Mouse (Mus musculus) heart, embryonic 16.5 days (tissue): ENCODE measurements at regions not wholly inside any gene's neighbourhood (a gene's known extent, or its start where the extent isn't known, plus 50 kb on each side); places are given as distances from the start of the nearest gene placed in this dataset.
A peak's percentile ranks its signal among the peaks of the same experiment; 100 is the strongest.
"Not testable (repeated sequence)": the region's sequence is repeated elsewhere in the genome, so short reads cannot be mapped to it uniquely, and the experiment has no call there.

Experiments
- ATAC-seq: fragments of 200-750 bp; cut with Nextera tagmentation; replicated peaks from 2 replicates; pipeline ENCODE4 v1.8.0; 2017; ENCODE audit warnings: moderate number of reproducible peaks; ENCODE audit not compliant: insufficient read depth, low FRiP score; ENCODE audit errors: extremely low read depth
- H3K27ac ChIP-seq: fragments of 300-500 bp; sonication (generic); 2 replicates; pipeline ENCODE4 v1.5.1; 2014; ENCODE audit warnings: mild to moderate bottlenecking, low read length, control low read depth, moderate library complexity
- H3K27me3 ChIP-seq: fragments of 300-500 bp; sonication (generic); 2 replicates; pipeline ENCODE4 v1.6.1; 2014; ENCODE audit warnings: low read length, mixed read lengths; ENCODE audit not compliant: control insufficient read depth, insufficient read depth
- H3K36me3 ChIP-seq: fragments of 300-500 bp; sonication (generic); 2 replicates; pipeline ENCODE4 v1.6.1; 2014; ENCODE audit not compliant: control insufficient read depth, insufficient read depth
- H3K4me1 ChIP-seq: fragments of 300-500 bp; sonication (generic); 2 replicates; pipeline ENCODE4 v1.6.1; 2014; ENCODE audit warnings: low read length, mixed read lengths; ENCODE audit not compliant: control insufficient read depth, insufficient read depth
- H3K4me2 ChIP-seq: fragments of 300-500 bp; sonication (generic); 2 replicates; pipeline ENCODE4 v1.6.1; 2014; ENCODE audit warnings: low read depth, mild to moderate bottlenecking, control low read depth, low read length
- H3K4me3 ChIP-seq: fragments of 300-500 bp; sonication (generic); 2 replicates; pipeline ENCODE4 v1.5.1; 2014; ENCODE audit warnings: mild to moderate bottlenecking, control low read depth, low read length
- H3K9ac ChIP-seq: fragments of 300-500 bp; sonication (generic); 2 replicates; pipeline ENCODE4 v1.6.1; 2014; ENCODE audit warnings: low read length, control low read depth
- H3K9me3 ChIP-seq: fragments of 300-500 bp; sonication (generic); replicated peaks from 2 replicates; pipeline ENCODE4 v1.6.1; 2016; ENCODE audit warnings: low read length; ENCODE audit not compliant: control insufficient read depth
- WGBS: fragments of 180-500 bp; shearing (Covaris S2); extraction: QIAGEN DNeasy Blood & Tissue Kit; methylation state at CpG from one replicate; pipeline ENCODE4 v1.1.7; 2014; 5-methylcytosine and 5-hydroxymethylcytosine counted together

DNA sequence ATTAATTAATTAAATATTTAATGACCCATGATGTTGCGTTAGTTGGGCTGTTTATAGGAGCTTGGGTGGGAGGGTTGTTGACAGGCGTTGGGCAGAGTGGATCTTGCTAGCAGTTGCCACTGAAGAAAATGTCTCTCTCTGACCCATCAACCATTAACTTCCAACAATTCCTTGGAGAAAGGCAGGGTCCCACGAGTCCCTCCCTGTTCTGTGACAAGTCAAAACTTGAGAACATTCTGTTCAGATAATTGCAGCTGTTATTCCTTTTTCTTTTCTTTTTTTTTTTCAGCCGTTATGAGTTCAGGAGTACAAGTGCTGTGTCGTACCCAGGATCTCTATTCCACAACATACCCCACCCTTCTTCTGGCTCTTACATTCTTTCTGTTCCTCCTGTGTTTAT is 59.8 kb upstream of the Tnfrsf21 start:
- no peak overlapping the region for H3K9ac ChIP-seq
- ATAC-seq, result no peak
- H3K36me3 ChIP-seq, result no peaks in the 10 kb centered on the region
- no peak overlapping the region for H3K4me2 ChIP-seq
- 59% methylated on average over 5 of the region's 5 CpGs for WGBS
- H3K4me1 ChIP-seq, result no peaks in the 10 kb centered on the region
- H3K4me3 ChIP-seq, result no peak overlapping the region
- no peaks in the 10 kb centered on the region for H3K9me3 ChIP-seq
- no peaks in the 10 kb centered on the region for H3K27me3 ChIP-seq
- no peak overlapping the region for H3K27ac ChIP-seq

DNA sequence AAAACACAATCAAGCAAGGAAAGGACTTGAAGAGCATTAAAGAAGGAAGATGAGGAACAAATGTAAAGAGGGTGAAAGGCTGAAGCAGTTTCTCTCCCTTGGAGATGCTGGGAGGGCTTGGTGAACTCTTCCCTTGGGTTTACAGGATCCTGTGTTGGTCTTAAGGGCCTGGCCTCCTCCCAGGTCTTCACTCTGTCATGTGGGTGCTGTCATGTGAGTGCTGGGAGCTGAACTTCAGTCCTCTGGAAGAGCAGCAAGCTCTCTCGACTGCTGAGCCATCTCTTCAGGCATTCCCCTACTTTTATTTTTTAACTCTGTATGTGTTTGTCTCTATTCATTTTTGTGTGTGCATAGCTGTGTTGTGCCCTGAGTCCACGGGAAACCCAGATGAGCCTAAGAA is 61.6 kb upstream of the Tnfrsf21 start:
- H3K27ac ChIP-seq, result no peak overlapping the region
- H3K36me3 ChIP-seq, result no peaks in the 10 kb centered on the region
- no peaks in the 10 kb centered on the region; the same call in 1 of the 2 replicates for H3K27me3 ChIP-seq
- H3K9ac ChIP-seq, result no peak overlapping the region
- no peaks in the 10 kb centered on the region for H3K4me1 ChIP-seq
- WGBS, result 53% methylated on average over 2 of the region's 2 CpGs
- no peaks in the 10 kb centered on the region for H3K9me3 ChIP-seq
- no peak overlapping the region for H3K4me2 ChIP-seq
- no peak overlapping the region for H3K4me3 ChIP-seq
- ATAC-seq, result no peak

DNA sequence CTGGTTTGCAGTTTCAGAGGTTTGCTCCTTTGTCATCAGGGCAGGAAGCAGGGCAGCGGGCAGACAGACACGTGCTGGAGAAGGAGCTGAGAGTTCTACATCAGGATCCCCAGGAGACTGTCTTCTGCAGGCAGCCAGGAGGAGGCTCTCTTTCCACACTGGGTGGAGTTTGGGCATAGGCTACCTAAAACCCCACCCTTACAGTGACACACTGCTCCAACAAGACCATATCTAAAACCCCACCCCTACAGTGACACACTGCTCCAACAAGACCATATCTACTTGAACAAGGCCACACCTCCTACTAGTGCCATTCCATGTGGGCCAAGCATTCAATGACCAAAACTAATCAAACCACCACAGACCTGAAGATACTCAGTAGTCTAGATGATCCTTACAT is 68.0 kb upstream of the Cd2ap start:
- 77% methylated on average over 2 of the region's 2 CpGs for WGBS

DNA sequence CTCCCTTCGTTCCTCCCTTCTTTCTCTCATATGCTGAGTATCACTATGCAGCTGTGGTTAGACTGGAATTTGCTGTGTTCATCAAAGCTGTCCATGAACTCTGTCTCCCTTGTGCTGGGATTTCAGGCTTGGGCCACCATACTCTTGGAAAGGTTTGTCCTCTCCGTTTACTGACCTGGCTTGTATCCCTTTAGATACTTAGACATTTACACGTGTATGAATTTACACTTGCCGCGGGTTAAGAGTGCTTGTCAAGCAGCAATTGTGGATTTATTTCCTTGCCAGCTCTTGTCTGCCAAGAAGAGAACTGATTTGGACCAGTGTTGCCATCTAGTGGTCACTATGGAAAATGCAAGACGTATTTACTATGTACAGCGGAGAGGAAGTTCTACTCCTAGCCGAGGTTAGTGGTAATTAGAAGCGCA is 66.8 kb upstream of the Cd2ap start:
- WGBS, result 8% methylated on average over 9 of the region's 9 CpGs

More for the DNA sequence above, 68.0 kb upstream of the Cd2ap start:
- Histone ChIP-seq H3K27ac (no peak overlapping the region), H3K9me3 (no peaks in the 10 kb centered on the region), H3K4me3 (no peak overlapping the region), H3K27me3 (no peaks in the 10 kb centered on the region), H3K4me2 (no peak overlapping the region), H3K36me3 (no peaks in the 10 kb centered on the region), H3K9ac (no peak overlapping the region), H3K4me1 (peaks cover 4% of the 10 kb centered on the region; the same call in 1 of the 2 replicates)
- ATAC-seq, result no peak

DNA sequence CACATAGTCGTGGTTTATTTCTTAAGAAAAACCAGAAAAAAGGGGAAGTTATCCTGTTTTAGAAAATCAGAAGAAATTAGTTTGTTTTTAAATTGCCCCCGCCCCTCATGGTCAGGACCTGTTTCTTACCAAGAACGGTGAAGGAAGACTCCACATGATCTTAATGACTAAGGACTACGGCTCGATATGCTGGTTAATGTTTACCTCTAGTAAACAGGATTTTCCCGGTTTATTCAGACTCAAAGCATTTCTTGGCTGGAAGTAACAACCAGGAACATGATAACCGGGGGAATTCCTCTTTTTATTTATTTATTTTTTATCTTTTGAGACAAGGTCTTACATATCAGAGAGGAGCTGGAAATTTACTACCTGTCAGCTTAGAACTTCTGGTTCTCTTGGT is 63.0 kb upstream of the Cd2ap start:
- H3K4me3 ChIP-seq, result no peak overlapping the region
- H3K27ac ChIP-seq, result no peak overlapping the region
- no peaks in the 10 kb centered on the region for H3K27me3 ChIP-seq
- WGBS, result 63% methylated on average over 7 of the region's 7 CpGs
- no peak for ATAC-seq
- no peak overlapping the region for H3K9ac ChIP-seq
- no peak overlapping the region for H3K4me2 ChIP-seq
- no peaks in the 10 kb centered on the region for H3K9me3 ChIP-seq
- peaks cover 4% of the 10 kb centered on the region; the same call in 1 of the 2 replicates for H3K4me1 ChIP-seq
- no peaks in the 10 kb centered on the region for H3K36me3 ChIP-seq

More for the DNA sequence above, 66.8 kb upstream of the Cd2ap start:
- Histone ChIP-seq H3K4me2 (peak overlapping the region; percentile 58), H3K9me3 (no peaks in the 10 kb centered on the region), H3K27ac (no peak overlapping the region), H3K27me3 (no peaks in the 10 kb centered on the region), H3K4me3 (peak overlapping the region; percentile 22; the same call in 1 of the 2 replicates), H3K9ac (no peak overlapping the region), H3K4me1 (peaks cover 4% of the 10 kb centered on the region; the same call in 1 of the 2 replicates), H3K36me3 (no peaks in the 10 kb centered on the region)
- peak; percentile 63 for ATAC-seq

DNA sequence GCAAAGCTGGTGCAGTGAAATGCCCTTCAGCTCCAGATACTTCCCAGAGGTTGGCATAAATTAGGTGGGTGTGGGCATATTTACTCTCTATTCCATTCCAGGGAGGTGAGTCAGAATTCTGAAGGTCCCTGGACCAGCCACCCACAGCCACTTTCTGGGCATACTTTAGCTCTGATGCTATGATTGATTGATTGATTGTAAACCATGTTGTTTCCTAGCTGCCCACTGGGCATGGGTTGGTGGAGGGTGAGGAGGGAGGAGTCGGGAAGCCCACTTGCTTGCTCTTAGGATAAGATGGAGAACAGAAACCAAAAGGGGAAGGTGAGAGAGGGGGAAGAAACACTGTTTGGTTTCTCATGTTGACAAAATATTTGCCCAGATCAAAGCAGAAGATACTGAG is 62.1 kb upstream of the Cd2ap start:
- H3K9ac ChIP-seq, result no peak overlapping the region
- no peaks in the 10 kb centered on the region for H3K9me3 ChIP-seq
- no peak overlapping the region for H3K4me3 ChIP-seq
- ATAC-seq, result no peak
- peaks cover 4% of the 10 kb centered on the region; the same call in 1 of the 2 replicates for H3K4me1 ChIP-seq
- no peak overlapping the region for H3K4me2 ChIP-seq
- H3K36me3 ChIP-seq, result no peaks in the 10 kb centered on the region
- H3K27ac ChIP-seq, result no peak overlapping the region
- no peaks in the 10 kb centered on the region for H3K27me3 ChIP-seq
- WGBS, result 43% methylated on average over 1 of the region's 1 CpGs

DNA sequence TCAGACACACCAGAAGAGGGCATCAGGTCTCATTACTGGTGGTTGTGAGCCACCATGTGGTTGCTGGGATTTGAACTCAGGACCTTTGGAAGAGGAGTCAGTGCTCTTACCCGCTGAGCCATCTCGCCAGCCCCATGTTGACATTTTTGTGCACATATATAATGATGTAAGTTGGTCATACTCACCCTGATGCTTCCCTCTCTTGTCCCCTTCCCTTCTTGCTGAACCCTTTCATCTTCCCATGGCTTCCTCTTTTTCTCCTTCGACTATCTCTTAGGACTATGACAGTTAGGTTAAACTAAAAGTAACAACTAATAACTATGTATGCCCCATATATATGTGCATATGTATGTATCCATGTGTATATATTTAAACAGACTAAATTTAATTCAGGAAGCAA is 61.0 kb upstream of the Cd2ap start:
- not testable (repeated sequence) for ATAC-seq, H3K27ac ChIP-seq, H3K4me3 ChIP-seq, H3K4me1 ChIP-seq, H3K9ac ChIP-seq, H3K36me3 ChIP-seq, H3K27me3 ChIP-seq, H3K9me3 ChIP-seq, H3K4me2 ChIP-seq
- WGBS, result 88% methylated on average over 3 of the region's 3 CpGs

DNA sequence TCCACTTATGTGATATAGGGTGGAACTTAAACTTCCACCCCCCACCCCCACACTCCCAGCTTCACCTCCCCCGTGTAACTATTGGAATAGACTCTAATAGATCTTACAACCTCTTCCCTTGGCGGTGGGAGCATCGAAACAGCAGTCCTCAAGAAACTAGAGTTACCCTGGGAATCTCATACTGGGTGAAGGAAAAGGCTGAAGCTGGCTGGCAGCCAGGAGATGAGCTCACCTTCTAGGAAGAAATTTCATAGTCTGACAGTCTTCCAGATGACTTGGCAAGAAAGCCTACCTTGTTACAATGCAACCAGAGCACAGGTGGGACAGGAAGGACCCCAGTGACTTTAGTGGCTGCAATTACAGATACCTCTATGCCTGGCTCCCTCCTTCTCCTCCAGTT is 57.6 kb upstream of the Cd2ap start:
- Histone ChIP-seq H3K4me3 (no peak overlapping the region), H3K4me1 (peaks cover 6% of the 10 kb centered on the region; the same call in 1 of the 2 replicates), H3K9me3 (no peaks in the 10 kb centered on the region), H3K27me3 (no peaks in the 10 kb centered on the region), H3K27ac (no peak overlapping the region), H3K4me2 (no peak overlapping the region), H3K9ac (no peak overlapping the region), H3K36me3 (no peaks in the 10 kb centered on the region)
- no peak for ATAC-seq
- WGBS, result 54% methylated on average over 3 of the region's 3 CpGs

DNA sequence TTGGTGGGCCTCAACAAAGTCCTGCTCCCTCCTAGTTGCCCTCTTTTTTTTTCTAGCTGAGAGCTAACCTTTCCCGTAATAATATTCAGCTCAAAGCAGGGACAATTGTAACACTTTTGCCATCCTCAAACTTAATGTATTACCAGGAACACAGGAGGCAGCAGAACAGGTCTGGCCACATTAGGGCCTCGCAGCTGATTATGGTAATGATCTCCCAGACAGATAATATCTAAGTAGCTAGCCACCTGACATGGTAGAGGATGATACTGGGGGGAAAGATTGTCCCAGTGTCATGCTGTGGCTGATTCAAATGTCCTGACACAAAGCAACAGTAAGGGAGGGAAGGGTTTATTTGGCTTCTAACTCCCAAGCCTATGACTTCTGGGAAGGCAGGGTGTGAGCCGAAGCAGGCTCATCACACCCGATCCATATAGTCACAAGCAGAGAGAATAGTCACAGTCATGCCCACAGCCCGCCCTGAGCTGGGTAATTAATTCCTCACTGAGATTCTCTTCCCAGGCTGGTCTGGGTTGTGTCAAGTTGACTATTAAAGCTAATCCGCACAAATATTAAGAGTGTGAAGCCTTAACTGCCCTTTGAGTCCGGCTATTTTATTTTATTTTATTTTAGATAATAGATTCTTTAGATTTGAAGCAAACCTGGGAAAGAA is 57.0 kb upstream of the Cd2ap start:
- Histone ChIP-seq H3K36me3 (no peaks in the 10 kb centered on the region), H3K4me1 (peaks cover 9% of the 10 kb centered on the region), H3K4me2 (no peak overlapping the region), H3K9me3 (no peaks in the 10 kb centered on the region), H3K27me3 (no peaks in the 10 kb centered on the region), H3K9ac (no peak overlapping the region), H3K4me3 (no peak overlapping the region), H3K27ac (no peak overlapping the region)
- ATAC-seq, result no peak
- WGBS, result 78% methylated on average over 7 of the region's 7 CpGs
